Mouse (Mus musculus) myocyte (in vitro differentiated cells): Measurements from ENCODE around the gene Olfr1497.

Source experiments
- POLR2A ChIP-seq: IDR thresholded peaks from one replicate; pipeline ENCODE4 v1.6.1; 2011; ENCODE audit warnings: low read depth, mild to moderate bottlenecking, control low read depth, moderate library complexity; ENCODE audit not compliant: insufficient read length
- POLR2AphosphoS2 ChIP-seq: IDR thresholded peaks from one replicate; pipeline ENCODE4 v1.6.1; 2011; ENCODE audit warnings: low read depth, control low read depth; ENCODE audit not compliant: insufficient read length

DNA sequence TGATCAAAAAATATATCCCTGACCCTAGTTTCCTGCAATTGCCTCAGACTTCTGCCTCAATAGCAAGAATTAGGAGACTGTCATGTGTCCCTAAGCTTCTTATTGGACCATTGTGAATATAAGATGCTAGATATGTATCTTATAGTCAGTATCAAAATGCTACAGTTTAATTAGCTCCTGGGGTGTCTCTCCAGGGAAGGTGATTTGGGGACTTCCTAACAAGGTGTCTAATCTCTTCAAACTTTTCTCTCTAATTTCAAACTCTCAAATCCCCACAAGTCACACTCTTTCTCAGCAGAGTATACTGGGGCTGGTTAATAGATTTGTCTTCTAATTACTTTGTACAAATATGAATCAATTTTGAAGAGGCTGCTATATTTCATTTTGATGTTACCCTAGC lies at the start of gene Olfr1497:
- no peak for TF ChIP-seq POLR2A
- no peak for TF ChIP-seq POLR2AphosphoS2
